Mouse (Mus musculus) layer of hippocampus, adult 11-12 months (tissue): Measurements from ENCODE around the gene Ippk.

Source experiments
- DNase-seq: peaks from one replicate; pipeline ENCODE4 v3.0.0; 2022; ENCODE audit warnings: low spot score

Ippk gene

DNA sequence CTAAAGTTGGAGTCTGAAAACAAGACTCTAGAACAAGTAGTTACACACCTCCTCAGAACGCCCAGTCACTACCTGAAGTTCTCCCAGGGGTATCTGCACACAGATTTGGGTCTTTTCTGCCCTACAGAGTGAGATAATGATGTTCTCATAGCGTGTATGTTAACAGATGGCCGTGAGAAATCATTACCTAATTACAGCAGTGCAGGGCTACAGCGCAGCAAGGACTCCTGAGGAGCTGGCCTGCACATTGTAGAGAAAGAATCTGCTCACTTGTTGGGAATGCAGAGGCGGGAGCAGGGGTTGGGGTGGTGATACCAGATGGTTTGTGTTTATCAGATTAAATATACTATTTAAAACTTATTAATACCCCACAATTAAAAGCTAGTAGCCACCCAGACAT lies 59.5 kb downstream of the Ippk start:
- DNase-seq, result peak; percentile 34

DNA sequence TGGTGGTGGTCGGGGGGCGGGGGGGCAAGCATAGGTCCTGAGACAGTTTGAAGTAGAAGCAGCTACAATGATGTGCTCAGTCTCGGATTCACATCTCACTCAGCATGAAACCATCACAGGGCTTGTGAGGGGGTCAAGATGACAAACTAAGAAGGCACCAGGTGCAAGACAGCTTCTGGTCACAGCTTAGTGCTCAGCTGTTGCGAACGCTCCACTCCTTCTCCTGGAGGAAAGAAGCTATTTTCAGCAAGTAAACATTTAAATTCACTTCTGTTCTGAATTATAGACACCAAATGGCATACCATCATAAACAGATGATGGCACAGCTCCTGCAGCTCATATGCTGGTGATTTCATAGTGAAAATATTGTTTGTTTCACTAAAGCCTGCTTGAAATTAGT lies 64.3 kb downstream of the Ippk start:
- peak; percentile 35 for DNase-seq

DNA sequence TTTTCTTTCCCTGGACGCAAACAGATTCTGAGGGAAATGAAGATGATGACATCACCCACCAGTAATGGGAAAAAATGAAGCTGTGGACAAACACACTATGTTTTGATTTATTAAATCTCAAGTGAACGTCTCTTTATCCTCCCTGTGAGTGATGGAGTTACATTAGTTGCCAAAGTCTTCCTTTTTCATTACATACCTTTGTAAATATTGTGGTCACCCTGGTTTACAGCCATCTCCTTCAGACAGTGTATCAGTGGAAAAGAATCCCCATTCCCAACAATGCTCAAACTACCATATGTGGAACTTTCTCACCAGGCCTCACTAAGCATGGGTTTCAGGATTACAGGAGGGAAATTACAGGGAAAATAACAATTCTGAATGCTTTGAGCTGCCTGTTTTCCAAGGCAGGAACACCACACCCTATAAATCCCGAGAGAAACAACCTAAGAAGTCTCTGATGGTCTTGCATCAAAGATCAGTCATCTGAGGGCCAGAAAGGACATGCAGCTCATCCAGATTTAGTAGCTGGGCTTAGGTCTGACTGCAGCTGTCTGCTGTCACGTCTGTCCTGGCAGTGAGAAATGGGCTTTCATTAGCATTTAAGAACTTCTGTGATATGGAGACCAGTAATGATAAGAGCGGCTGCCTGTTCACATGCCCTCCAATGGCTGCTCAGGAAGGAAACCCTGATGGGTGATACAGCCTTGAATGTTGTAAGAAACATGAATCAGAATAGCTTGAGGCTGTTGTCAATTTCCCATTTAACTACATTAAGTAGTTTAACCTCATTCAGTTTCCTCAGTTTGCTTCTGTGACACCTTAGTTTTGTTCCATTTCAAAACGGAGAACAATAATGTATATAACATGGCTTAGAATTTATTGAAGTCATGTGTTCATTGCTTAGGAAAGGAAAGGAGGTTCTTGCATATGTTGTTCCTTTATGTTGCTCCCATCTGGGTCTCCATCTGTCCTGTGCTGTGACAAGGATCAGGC lies 71.6 kb downstream of the Ippk start, which contains the start of gene Tes3-ps:
TSS of gene Tes3-ps (plus strand) at position 943 of the 993 bp plus-strand sequence.
- no peak for DNase-seq

DNA sequence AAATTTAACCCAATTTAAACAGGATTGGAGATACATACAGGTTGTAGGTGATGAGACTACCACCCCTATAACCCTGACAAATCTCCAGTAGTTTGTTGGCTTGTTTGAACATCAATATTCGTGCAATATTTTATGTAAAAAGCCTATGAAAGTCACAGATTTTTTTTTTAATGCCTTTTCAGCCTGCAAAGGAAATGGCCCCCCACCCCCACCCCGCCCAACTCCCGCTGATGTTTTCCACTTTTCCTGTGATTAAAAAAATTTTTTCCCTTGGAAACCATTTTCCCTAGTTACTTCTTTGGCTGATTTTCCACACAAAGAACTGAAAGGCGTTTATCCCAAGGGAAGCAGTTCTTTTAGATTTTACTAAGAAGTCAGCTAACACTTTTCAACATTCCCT lies 83.5 kb downstream of the Ippk start, which contains the start of gene Ecm2:
TSS of gene Ecm2 (plus strand) at position 301 of the 400 bp plus-strand sequence.
- no peak for DNase-seq

DNA sequence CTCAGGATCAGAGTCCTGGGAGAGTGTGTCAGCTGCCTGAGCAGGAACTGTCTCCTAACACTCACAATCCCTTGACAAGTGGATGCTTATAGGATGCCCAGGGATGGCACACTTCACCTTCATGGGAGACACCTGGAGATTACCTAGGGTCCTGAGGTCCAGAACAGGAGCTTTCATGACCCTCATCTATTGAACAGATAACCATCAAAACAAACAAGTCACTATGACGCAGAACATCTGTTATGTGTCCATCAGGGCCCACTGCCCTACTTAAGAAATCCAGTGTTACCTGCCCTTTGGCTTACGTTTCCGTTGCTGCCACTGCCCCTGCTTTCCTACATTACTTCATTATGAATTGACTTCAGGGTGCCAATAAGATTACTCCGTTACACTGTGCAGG lies 84.7 kb downstream of the Ippk start:
- no peak for DNase-seq

DNA sequence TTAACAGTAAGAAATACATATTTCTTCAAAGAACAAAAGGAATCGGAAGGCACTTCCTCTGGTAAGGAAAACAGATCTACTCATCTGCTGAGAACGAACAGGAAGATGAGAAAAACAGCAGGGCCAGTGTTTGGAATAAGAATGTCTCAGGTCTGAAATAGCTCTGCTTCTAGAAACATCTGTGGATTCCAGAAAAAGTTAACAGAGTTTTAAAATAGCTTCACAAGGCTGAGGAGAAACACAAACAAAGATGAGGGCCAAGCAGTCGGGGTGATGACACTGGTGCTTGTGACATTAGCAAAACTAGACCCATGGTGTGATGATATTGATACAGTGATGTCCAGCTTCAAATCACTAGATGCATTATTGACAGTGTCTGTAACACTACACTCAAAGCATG lies 86.1 kb downstream of the Ippk start:
- DNase-seq, result no peak
